7 mouse cellular contexts compared by ENCODE assay signal in the genomic region with DNA sequence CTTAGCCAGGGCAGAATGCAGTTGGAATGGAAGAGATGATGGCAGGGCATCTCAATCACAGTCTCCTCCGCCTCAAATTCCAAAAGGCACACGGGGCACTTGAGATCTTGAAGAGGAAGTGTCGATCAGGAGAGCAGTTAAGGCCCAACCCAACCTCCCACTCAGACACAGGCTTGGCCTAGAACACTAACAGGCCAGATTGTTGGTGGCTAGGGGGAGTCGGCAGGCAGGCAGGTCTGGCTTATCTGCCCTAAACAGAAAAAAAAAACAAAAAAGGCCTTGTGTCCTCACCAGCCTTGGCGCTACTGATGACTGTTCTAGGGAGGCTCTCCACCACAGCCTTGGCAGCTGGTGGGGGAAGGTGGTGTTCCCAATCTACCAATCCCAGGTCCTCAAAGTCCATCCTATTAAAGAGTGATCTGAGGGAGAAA. TPM values are rescaled to one million over a fixed set of nuclear protein-coding genes. Genes with fewer than 3 reads are reported as not detected.
A peak's percentile ranks its signal among the peaks of the same experiment; 100 is the strongest.
DNase-seq lines count a peak whose midpoint lies in the region; ATAC-seq and TF ChIP-seq lines count a peak whose summit lies in the region.

No protein-coding gene starts in this region.

- no peak overlapping the region for H3K27ac ChIP-seq in spleen, adult 2 months (ENCODE audit: insufficient read depth, low read length)
- H3K27ac ChIP-seq in forebrain, embryonic 16.5 days (ENCODE audit: low read length) = no peak overlapping the region
- H3K27ac ChIP-seq in liver, embryonic 15.5 days (replicated peaks) = peak overlapping the region; percentile 91

- peaks cover 15% of the 10 kb centered on the region for H3K36me3 ChIP-seq in spleen, adult 2 months (ENCODE audit: control insufficient read depth, insufficient read depth, low read length)
- H3K36me3 ChIP-seq in forebrain, embryonic 16.5 days (ENCODE audit: control insufficient read depth, insufficient read depth) = peaks cover 11% of the 10 kb centered on the region; the same call in 1 of the 2 replicates
- H3K36me3 ChIP-seq in liver, embryonic 15.5 days (replicated peaks) = peaks cover 43% of the 10 kb centered on the region

- no peaks in the 10 kb centered on the region for H3K9me3 ChIP-seq in forebrain, embryonic 16.5 days (ENCODE audit: control insufficient read depth, low read length)
- no peaks in the 10 kb centered on the region for H3K9me3 ChIP-seq in liver, embryonic 15.5 days (replicated peaks)

- 0 out of 2 replicates have a peak overlapping the region, but pooled peaks have one; percentile 67 for H3K9ac ChIP-seq in forebrain, embryonic 16.5 days (replicated peaks; ENCODE audit: low read depth, low read length)
- peak overlapping the region; percentile 73 for H3K9ac ChIP-seq in liver, embryonic 15.5 days

- H3K4me2 ChIP-seq in forebrain, embryonic 16.5 days (ENCODE audit: low read length) = peak overlapping the region; percentile 83
- H3K4me2 ChIP-seq in liver, embryonic 15.5 days = peak overlapping the region; percentile 79

- WGBS in spleen, adult 2 months = 56% methylated on average over 5 of the region's 5 CpGs
- 79% methylated on average over 5 of the region's 5 CpGs for WGBS in forebrain, embryonic 16.5 days
- WGBS in liver, embryonic 15.5 days (ENCODE audit: insufficient replicate concordance) = 14% methylated on average over 5 of the region's 5 CpGs

- no peak for TF ChIP-seq POLR2A in spleen, adult 2 months (IDR thresholded peaks at IDR 0.05; ENCODE audit: low read depth, low read length)

- DNase-seq in spleen, adult 2 months (ENCODE audit: low read depth in 1 of 2, low spot score in 2 of 2) = no peak
- no peak for DNase-seq in spleen, adult 18-20 months
- peak; percentile 78 for DNase-seq in testis, postnatal 14 days (ENCODE audit: low spot score)
- no peak for DNase-seq in retina, embryonic 14.5 days (ENCODE audit: low spot score)
- DNase-seq in frontal cortex, postnatal 14 days (ENCODE audit: low spot score in 2 of 2) = no peak

- ATAC-seq in forebrain, embryonic 16.5 days = no peak
- no peak for ATAC-seq in liver, embryonic 15.5 days (ENCODE audit: insufficient read depth)

- peak overlapping the region; percentile 24; the same call in 1 of the 2 replicates for H3K4me3 ChIP-seq in spleen, adult 2 months (ENCODE audit: extremely low read depth, insufficient read depth, insufficient read length)
- H3K4me3 ChIP-seq in forebrain, embryonic 16.5 days (replicated peaks; ENCODE audit: low read length) = peak overlapping the region; percentile 60
- H3K4me3 ChIP-seq in liver, embryonic 15.5 days (replicated peaks) = peak overlapping the region; percentile 70

- TF ChIP-seq CTCF in spleen, adult 2 months (IDR thresholded peaks at IDR 0.05; ENCODE audit: extremely low read depth, insufficient read depth, insufficient read length, insufficient replicate concordance) = no peak

- H3K27me3 ChIP-seq in spleen, adult 2 months (ENCODE audit: control insufficient read depth, insufficient read depth, low read length) = no peaks in the 10 kb centered on the region
- H3K27me3 ChIP-seq in forebrain, embryonic 16.5 days (replicated peaks; ENCODE audit: control insufficient read depth, insufficient read depth, low read length) = no peaks in the 10 kb centered on the region
- H3K27me3 ChIP-seq in liver, embryonic 15.5 days = peaks cover 13% of the 10 kb centered on the region

- peaks cover 4% of the 10 kb centered on the region; the same call in 1 of the 2 replicates for H3K4me1 ChIP-seq in spleen, adult 2 months (ENCODE audit: control insufficient read depth, insufficient read depth, insufficient read length)
- peaks cover 26% of the 10 kb centered on the region for H3K4me1 ChIP-seq in forebrain, embryonic 16.5 days (replicated peaks; ENCODE audit: control insufficient read depth, insufficient read depth, low read length)
- H3K4me1 ChIP-seq in liver, embryonic 15.5 days (replicated peaks) = peaks cover 74% of the 10 kb centered on the region

RNA-seq across cellular contexts. Expression of gene Rnf181, which starts 5.6 kb away (rescaled TPM):
- polyA plus RNA-seq in spleen, adult 2 months (2012; rRNA removed) = 62.4 and 65.8 TPM in 2 replicates
- polyA plus RNA-seq in forebrain, embryonic 16.5 days (2015; fragmentation: Nextera tagmentation; extraction: Ambion mirVana) = 127 and 139 TPM in 2 replicates
- 82.5 and 88.5 TPM in 2 replicates for polyA plus RNA-seq in liver, embryonic 15.5 days (2015; fragmentation: Nextera tagmentation; extraction: Ambion mirVana)

RNA-seq across cellular contexts. Expression of gene Tmem150a, which starts 5.9 kb away (rescaled TPM):
- polyA plus RNA-seq in spleen, adult 2 months (2012; rRNA removed) = 21.7 and 24.6 TPM in 2 replicates
- polyA plus RNA-seq in forebrain, embryonic 16.5 days (2015; fragmentation: Nextera tagmentation; extraction: Ambion mirVana) = 17.9 and 21.0 TPM in 2 replicates
- 52.0 and 62.6 TPM in 2 replicates for polyA plus RNA-seq in liver, embryonic 15.5 days (2015; fragmentation: Nextera tagmentation; extraction: Ambion mirVana)

RNA-seq across cellular contexts. Expression of gene 0610030E20Rik, which starts 14.0 kb away (rescaled TPM):
- 19.9 and 23.1 TPM in 2 replicates for polyA plus RNA-seq in spleen, adult 2 months (2012; rRNA removed)
- polyA plus RNA-seq in forebrain, embryonic 16.5 days (2015; fragmentation: Nextera tagmentation; extraction: Ambion mirVana) = 19.7 and 20.9 TPM in 2 replicates
- 11.6 and 14.5 TPM in 2 replicates for polyA plus RNA-seq in liver, embryonic 15.5 days (2015; fragmentation: Nextera tagmentation; extraction: Ambion mirVana)

RNA-seq across cellular contexts. Expression of gene Usp39, which starts 16.2 kb away (rescaled TPM):
- polyA plus RNA-seq in spleen, adult 2 months (2012; rRNA removed) = 14.8 and 15.3 TPM in 2 replicates
- polyA plus RNA-seq in forebrain, embryonic 16.5 days (2015; fragmentation: Nextera tagmentation; extraction: Ambion mirVana) = 48.5 and 51.5 TPM in 2 replicates
- 37.3 and 38.7 TPM in 2 replicates for polyA plus RNA-seq in liver, embryonic 15.5 days (2015; fragmentation: Nextera tagmentation; extraction: Ambion mirVana)

RNA-seq across cellular contexts. Expression of gene Vamp5, which starts 19.1 kb away (rescaled TPM):
- polyA plus RNA-seq in spleen, adult 2 months (2012; rRNA removed) = 51.3 and 55.6 TPM in 2 replicates
- 10.5 and 12.6 TPM in 2 replicates for polyA plus RNA-seq in forebrain, embryonic 16.5 days (2015; fragmentation: Nextera tagmentation; extraction: Ambion mirVana)
- polyA plus RNA-seq in liver, embryonic 15.5 days (2015; fragmentation: Nextera tagmentation; extraction: Ambion mirVana) = 66.2 and 67.1 TPM in 2 replicates
